Mouse (Mus musculus) embryo, embryonic 11 days (tissue): ENCODE results near the gene Irs2.

Source experiments
- DNase-seq: peaks from one replicate; pipeline ENCODE4 v3.0.0-alpha.2; 2015

The Irs2 gene

DNA sequence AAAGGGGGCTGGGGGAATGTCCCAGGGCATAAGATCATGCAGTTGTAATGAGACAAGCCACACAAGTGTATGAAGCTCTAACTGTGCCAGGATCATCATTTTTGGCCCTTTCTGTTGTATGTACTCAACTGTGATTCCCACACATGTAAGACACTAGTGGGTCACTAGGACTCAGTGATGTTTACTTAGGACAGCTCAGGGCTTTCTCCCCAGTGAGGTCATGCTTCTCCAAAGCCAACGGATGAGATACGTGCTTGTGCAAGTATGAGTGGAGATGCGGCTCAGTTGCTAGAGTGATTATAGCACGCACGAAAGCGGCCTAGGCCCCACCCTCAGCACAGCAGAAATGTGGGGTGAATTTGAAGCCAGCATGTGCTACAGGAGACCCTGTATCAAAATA is 27.4 kb downstream of the Irs2 start:
- no peak for DNase-seq

DNA sequence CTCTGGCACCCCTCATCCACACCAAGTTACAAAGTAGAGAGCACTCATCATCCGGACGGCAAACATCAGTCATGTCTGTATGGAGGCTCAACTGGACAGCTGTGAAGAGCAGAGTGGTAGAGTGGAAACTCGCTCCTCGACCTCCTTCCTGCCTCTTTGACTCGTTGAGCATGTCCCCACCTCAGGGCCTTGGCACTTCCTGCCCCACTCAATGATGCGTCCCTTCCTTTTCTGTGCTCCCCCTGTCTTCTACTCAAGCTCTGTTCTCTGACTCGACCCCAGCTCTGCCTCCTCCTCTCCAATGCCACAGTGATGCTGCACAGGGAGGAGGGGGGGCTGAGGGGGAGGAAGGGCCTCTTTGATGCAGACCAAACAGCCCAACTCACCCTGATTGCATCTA is 28.3 kb downstream of the Irs2 start:
- no peak for DNase-seq

DNA sequence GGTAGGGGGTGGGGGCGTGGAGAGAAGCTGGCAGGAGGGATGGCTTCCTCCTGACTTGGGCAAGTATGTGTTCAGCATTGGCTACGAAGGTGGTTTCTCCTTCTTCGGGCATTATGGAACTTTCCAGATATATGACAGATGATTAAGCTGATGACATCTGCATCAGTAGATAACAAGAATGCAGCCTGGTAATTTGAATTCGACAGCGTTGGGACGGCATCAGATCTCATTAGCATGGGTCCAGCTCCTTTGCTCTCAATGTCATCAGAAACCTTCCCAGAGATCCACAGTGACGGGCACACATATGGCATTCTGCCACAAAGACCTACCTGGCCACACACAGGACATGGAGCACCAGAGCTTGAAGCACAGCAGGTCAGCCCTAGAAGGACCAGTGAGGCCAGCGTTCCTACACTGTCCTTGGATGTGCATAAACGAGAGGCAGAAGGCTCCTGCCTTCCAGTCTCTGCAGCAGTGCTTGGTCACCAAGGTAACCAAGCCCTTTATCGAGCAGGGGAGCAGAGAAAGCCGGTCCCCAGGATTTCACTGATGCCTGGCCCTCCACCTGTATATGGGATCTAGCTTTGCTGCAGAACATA is 29.0 kb downstream of the Irs2 start:
- DNase-seq: no peak

DNA sequence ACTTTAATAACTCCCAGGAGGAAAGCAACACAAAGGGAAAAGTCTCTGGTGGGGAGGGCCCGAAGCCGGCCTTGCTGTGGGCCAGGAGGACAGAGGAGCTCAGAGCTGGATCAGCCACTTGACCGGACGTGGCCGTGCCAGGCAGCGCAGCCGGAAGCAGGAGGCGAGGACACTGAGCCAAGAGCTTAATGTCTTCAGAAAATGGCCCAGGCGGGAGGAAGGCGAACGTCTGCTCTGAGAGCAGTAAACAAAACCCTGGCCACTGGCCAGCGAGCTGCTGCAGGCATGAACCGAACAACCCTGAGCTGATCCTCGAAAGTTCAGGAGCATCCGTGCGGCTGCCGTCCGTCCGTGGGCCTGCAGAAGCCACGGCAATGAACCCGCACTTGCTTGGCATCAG is 29.9 kb downstream of the Irs2 start:
- DNase-seq: no peak

DNA sequence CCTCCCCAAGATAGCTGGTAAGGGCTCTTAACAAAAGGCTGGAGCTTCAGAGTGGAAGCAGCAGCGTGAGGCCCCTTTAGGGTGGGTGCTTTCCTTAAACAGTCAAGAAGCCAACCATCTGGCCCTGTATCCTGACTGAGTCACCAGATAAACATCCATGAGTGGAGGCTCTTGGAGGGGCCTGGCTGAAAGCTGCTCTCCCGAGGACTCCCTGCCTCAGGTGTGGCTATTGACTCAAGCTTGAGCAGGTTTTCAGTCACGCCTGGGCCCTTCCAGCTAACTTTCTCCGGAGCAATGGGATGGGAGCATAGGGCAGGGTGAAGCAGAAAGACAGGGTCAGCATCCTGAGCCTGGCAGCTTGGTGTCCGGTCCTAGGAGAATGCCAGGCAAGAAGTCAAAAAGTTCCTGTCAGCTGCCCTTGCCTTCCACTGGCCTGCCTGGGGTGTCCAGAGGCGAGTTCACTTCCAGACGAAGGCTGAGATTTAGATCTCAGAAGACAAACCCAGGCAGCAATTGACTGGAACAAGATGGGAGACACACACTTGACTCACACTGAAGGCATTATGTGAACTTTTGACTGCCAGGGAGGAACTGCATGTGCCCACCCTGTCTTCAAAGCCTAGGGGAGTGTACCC is 30.4 kb downstream of the Irs2 start:
- DNase-seq: no peak

GRCm38 (mm10) chr8:10974659-10975058 is 33.6 kb downstream of the Irs2 start:
- DNase-seq: no peak

DNA sequence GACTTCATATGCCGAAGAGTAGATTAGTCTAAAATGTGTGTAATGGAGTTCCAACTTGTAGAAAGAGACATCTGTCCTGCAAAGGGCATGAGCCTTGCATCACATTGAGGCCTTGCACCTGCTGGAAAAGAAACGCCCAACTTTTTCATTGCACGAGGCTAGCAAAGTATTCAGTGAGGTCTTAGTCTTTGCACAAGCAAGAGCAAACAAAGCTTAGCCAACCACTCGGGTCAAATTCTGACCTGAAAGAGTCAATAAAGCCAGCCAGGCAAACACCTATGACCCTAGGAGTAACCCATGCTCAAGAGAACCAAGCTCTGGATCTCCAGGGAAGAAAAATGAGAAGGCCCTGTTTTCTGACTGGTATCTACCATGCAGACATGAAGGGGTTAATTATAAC is 34.1 kb downstream of the Irs2 start:
- no peak for DNase-seq

DNA sequence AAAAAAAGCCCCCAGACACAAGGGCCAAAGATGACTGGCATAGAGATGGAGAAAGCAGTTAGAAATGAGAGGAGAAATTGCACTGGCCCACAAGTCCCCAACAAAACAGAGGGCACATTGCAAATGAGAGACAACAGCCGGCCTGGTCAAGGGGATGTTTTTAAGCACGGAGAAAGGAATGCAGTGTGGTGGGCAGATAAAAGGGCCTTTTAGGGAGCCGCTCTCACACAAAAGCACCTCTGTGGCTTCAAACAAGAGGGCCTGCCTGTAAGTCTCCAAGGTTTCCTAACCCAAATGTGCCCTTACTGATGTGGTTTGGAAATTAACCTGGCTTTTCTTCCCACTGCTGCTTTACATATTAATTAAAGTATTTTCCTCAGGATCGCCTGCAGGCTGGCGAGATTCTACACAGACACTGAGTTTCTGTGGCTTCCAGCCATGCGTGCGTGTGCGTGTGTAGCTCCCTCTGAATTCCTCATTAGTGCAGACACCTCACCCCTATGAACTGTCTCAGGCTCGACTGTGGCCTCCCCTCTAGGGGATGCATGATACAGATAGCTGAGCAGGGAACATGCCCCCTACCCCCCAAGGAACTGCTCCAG is 35.3 kb downstream of the Irs2 start:
- DNase-seq: no peak

DNA sequence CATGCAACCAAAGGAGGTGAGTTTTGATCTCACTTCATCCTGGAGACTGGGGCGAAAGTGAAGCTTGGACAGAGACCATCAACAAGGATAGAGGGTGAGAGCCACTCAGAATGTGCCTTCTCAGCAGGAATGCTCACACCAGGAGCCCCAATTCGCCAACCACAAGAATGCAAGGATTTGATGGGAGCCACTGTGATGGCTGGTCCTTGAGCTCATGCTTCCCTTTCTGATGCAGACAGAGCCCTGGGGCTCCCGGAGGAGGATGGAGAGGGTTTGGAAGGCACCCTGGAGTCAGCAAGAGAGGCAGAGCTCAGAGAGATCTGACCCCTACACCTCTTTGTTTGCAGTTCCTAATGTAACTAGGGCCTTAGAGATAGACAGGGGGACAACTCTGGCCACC is 36.3 kb downstream of the Irs2 start:
- no peak for DNase-seq

- no peak for DNase-seq
These were observed 36.7 kb downstream of the Irs2 start for GRCm38 (mm10) chr8:10971509-10971908.

DNA sequence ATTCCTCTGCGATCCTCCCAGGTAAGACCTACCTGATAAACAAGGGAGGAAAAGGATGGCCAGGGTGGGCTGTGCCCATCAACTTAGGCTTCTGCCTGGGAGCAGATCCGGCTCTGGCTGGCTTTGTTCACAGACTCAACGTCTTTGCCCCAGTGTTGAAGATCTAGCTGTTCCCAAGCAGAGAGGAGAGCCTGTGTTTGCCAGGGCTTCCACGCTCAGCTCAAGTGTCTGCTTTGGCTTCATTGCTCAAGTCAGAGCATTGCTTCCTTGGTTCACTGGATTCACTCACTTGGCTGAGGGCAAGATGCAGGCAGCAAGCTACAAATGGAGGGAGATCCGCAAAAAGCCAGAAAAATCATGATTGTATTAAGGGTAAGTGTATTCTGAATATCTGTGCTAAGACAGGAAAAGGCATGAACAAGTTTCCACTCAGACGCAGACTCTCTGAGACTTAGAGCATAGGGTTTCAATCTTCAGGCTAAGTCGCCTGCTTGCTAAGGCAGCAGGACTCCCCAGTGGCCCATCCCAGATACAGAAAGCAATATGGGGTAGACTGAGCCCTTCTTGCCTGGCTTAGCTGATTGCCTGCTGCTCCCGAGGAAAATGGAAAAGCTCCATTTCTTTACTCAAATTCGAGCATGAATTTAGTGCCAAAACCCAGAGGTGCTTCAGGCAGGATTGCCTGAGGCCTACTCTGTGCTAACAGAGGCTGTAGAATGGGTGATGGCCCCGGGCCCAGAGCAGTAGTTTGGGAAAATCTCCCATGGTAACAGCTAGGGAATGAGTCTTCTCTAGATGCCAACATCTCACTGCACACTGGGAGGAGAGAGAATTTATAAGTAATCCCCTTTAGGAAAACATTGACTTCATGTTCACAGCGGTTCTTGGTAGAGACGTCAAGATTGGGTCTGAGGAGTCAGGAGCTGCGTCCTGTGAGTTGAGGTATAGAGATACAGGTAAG is 37.5 kb downstream of the Irs2 start:
- DNase-seq: no peak

- no peak for DNase-seq
These were observed 39.6 kb downstream of the Irs2 start for GRCm38 (mm10) chr8:10968687-10969086.

DNA sequence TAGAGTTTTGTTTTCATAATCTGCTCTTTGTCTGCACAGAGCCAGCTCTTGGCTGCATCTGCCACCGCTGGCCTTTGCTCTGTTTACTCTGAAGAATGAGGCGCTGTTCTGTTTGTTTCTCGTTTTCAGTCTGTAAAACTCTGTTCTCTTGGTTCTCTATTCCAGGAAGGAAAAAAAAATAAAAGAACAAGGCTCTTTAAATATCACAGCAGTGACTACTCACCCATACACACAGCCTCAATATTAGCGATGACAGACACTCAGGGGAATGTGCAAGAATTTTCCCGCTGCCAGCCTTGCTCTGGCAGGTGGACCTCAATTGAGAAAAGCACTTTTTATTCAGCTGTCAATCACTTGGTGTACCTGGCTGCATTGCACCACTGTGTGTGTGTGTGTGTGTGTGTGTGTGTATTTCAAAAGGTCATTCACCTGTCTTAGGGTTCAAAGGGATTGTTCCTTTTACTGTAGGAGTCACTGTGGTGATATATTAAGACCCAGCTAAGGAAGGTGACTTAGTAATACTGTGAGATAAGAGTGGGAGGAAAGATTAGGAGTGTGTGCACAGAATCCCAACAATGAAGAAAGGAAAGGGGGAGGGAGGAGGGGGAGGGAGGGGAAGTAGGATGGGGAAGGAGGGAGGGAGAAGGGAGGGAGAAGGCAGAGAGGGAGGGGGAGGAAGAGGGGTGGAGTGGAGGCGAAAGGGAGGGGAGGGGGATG is 42.7 kb downstream of the Irs2 start:
- peak; percentile 41 for DNase-seq

DNA sequence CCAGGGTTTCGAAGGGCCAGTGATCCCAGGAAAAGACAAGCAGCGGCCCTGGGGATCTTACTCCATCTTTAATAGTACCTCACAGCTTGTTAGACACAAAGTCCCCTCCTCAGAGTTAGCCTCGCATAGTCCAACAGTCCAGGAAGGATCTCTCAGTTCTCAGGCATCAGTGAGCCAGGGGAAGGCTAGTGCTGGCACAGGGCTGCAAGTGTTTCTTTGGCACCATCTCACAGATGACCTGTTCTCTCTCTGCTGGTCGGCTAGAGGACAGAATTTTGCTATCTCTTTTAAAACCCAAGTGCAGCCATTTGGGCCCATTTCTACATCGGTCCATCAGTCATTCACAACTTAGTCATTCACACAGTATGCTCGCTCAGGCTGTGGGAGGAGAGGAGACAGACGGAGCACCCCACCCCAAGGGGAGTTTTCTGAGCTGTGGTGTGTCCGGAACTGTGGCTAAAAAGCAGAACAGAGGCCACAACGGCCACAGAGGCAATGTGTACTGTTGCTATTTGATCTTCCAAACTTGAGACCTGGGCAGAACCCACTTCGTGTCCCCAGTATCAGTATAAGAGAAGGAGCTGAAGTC is 43.7 kb downstream of the Irs2 start:
- no peak for DNase-seq

DNA sequence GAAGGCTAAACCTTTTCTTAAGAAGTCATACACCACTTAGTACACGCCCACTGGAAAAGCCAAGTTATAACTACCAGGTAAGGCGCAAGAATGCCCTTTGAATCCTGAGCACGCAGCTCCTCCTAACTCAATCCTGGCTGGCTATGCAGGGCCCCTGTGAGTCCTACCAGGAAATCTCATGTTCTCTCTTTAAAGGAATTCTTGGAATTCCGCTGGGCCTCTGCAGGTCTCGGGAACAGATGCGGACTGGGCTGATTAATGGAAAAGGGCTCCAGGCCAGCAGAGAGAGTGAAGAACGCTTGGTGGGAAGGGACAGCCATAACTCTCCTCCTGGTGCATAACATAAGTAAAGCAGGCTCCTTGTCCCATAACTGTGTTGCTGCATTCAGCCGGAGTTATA is 46.3 kb downstream of the Irs2 start:
- DNase-seq: peak; percentile 84

DNA sequence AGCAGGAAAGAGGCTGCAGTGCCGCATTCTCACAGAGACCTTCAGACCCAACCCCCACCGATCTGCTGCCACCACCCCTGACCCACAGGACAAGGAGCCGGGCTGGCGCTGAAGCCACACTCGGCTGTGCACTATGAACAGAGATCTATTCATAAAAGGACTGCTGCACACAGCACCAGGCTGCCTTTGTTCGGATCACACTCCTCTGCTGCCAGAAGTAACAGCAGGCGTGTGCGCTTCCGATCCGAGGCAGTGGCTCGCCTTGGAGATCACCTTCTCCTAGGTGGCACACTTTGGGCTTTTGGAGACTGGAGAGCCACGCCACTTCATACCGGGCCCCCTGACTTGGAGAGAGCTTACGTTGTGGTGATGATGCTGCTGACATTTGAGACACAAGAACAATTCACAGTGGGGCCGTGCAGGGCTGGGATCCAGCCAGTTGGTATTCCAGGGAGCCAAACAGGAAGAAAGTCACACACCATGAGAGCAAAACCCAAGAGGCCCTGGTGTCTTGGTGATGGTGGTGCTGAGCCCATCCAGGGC is 47.9 kb downstream of the Irs2 start:
- DNase-seq: peak; percentile 72

DNA sequence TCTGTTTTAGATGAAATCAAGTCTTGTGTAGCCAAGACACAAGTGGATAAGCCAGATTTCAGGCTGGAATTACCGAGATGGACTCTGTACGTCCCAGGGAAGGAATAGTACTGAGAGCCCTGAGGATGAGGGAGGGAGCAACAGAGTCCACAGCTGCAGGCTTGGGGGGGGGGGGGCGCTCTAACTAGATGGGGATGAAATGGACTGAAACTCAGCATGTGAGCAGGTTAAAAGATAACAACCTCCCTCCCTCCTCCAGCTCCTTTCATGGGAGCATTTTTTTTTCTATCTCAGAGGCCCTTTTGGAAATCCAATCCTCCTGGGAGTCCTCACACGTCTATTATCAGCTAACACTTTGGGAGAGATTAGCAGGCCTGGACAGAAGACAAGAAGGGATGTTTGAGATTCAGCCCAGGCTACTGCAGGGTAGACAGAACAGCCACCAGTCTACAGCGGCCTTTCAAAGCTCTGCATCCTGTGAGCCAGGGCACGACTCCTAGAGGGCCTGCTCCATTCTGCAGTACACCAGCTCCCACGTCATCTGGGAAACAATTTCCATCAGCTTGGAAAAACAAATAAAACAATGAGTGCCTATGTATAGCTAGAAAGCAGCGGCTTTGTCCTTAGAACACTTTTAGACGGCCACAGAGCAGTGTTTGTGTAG is 50.8 kb downstream of the Irs2 start:
- no peak for DNase-seq

DNA sequence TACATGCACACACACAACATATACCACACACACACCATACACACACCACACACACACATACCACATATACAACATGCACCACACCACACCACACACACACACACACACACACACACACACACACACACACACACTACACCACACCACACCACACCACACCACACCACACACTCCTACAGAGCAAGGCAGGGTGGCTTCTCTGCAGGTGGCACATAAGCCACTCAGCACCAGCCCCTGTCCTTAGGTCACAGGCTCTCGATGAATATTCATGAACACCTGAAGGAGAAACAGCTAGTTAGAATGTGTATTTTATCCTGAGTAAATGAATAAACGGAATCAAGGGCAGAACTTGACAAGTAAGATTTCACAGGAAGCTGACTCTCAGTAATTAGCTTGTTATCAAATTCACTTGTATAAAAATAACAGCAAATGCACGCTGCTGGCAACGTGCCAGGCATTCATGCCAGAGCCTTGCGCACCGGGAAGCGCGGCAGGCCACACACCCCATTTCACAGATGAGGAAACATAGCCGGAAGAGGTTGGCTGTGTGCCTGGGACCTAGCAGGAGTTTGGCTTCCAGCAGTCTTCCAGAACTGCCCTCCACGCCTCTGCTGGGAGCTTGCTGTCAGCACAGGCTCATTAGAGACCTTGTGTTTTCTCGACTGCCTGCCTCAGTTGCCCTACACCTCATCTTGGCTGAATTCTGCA is 54.8 kb downstream of the Irs2 start:
- DNase-seq: no peak

- no peak for DNase-seq
These were observed 55.6 kb downstream of the Irs2 start for GRCm38 (mm10) chr8:10952706-10953105.

- DNase-seq: no peak
These were observed 56.0 kb downstream of the Irs2 start for GRCm38 (mm10) chr8:10952235-10952634.

DNA sequence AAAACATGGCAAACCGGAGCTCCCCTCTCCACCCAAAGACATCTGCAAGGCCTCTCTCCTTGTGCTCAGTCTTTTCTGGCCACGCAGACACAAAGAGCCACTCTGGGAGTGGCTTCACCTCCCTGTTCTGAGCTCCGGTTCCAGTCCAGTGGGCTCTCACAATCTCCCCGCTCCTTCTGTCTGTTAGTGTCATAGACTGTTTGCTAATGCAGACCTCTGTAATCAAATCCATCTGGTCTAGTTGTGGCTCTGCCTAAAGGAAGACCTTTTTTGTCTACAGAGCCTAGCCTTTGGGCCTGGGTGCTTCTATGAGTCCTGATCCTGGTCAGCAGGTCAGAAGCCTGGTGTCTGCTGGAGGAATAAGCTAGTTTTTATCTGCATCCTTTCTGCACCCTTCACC is 56.7 kb downstream of the Irs2 start:
- DNase-seq: no peak
